Mouse (Mus musculus) MEL (cell line): ENCODE measurements around the gene Itpr1.

Experiments
- BHLHE40 ChIP-seq: IDR thresholded peaks from 2 replicates; pipeline ENCODE4 v1.6.1; 2012; ENCODE audit warnings: low read depth, mild to moderate bottlenecking, inconsistent platforms, low read length, improper control_type of control experiment, borderline replicate concordance
- CTCF ChIP-seq, 3 experiments: IDR thresholded peaks in 2 of 3; conservative IDR thresholded peaks in 1 of 3; 2 replicates each; pipeline ENCODE4 v1.5.1; 2011 to 2012; ENCODE audit warnings: low read length in 3 of 3, low read depth in 2 of 3, mild to moderate bottlenecking in 2 of 3, improper control_type of control experiment in 1 of 3, inconsistent platforms in 1 of 3, mixed read lengths in 1 of 3, moderate library complexity in 1 of 3; ENCODE audit not compliant: control insufficient read depth in 1 of 3, insufficient read depth in 1 of 3, poor library complexity in 1 of 3, severe bottlenecking in 1 of 3
- EP300 ChIP-seq, 2 experiments: IDR thresholded peaks; 2 replicates each; pipeline ENCODE4 v1.6.1; 2011; ENCODE audit warnings: improper control_type of control experiment in 2 of 2, low read length in 2 of 2, low read depth in 1 of 2, mild to moderate bottlenecking in 1 of 2
- MAFK ChIP-seq: IDR thresholded peaks from 2 replicates; pipeline ENCODE4 v1.6.1; 2011; ENCODE audit warnings: low read depth, mild to moderate bottlenecking, low read length, improper control_type of control experiment, borderline replicate concordance
- MYC ChIP-seq: IDR thresholded peaks from 2 replicates; pipeline ENCODE4 v1.6.1; 2011; ENCODE audit warnings: low read depth, mild to moderate bottlenecking, low read length, improper control_type of control experiment, moderate library complexity
- POLR2A ChIP-seq, 2 experiments: IDR thresholded peaks; 2 replicates each; pipeline ENCODE4 v1.6.1; 2011 to 2012; ENCODE audit warnings: low read length in 2 of 2, mild to moderate bottlenecking in 2 of 2, control low read depth in 1 of 2, improper control_type of control experiment in 1 of 2, low read depth in 1 of 2, moderate library complexity in 1 of 2; ENCODE audit not compliant: control insufficient read depth in 1 of 2, insufficient read depth in 1 of 2, poor library complexity in 1 of 2
- RAD21 ChIP-seq: IDR thresholded peaks from 2 replicates; pipeline ENCODE4 v1.6.1; 2011; ENCODE audit warnings: mild to moderate bottlenecking, low read depth, low read length, improper control_type of control experiment
- SIN3A ChIP-seq: IDR thresholded peaks from 2 replicates; pipeline ENCODE4 v1.6.1; 2012; ENCODE audit warnings: low read length, improper control_type of control experiment, inconsistent platforms
- ZNF384 ChIP-seq: IDR thresholded peaks from 2 replicates; pipeline ENCODE4 v1.6.1; 2012; ENCODE audit warnings: low read depth, mild to moderate bottlenecking, inconsistent platforms, low read length, improper control_type of control experiment

DNA sequence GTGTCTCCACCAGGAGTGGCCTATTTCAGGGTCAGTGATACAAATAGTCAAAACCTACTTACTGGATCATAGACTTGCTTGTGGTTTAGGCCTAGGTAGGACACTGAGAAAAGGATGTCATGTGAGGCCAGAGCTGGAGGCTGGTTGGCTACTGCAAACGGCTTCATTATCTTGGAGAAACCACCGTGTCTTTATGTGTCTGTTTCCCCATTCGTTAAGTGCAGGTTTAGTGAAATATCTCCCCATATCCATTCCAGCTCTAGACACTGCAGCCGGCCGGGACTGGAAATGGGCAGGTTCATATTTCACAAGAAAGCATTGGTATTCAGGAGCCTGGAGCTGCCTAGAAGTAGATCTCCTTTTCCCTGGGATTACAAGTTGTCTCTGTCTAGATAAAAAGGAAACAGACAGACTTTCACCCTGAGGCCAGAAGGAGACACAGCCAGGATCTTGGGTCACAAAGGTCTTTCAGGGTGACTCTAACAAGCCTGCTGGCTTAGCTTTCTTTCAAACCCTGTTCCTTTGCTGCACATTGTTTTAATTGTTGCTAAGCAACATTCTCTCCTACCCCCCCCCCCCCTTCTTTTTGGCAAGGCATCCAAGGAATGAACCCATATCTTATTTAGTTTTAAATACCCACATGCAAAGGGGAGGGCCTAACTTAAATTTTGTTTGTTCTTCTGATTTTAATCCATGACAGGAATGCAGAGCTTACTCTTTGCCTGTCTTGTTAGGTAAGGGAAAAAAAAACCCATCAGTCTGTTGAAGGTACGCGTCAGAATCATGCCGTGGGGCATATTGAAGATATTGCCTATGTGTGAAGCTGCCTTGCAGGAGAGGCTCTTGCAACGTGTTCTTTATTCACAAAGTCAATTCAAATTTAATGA is 36.4 kb downstream of the Itpr1 start:
- TF ChIP-seq CTCF (IDR thresholded peaks at IDR 0.05 in 2 of 3, conservative IDR thresholded peaks at IDR 0.05 in 1 of 3; ENCODE audit: control insufficient read depth in 1 of 3, insufficient read depth in 1 of 3, low read depth in 2 of 3, low read length in 3 of 3, poor library complexity in 1 of 3, severe bottlenecking in 1 of 3) (no peak), BHLHE40 (no peak), EP300 (IDR thresholded peaks at IDR 0.05; ENCODE audit: low read depth in 1 of 2, low read length in 2 of 2) (no peak; a peak in 1 of 4 replicates), POLR2A (IDR thresholded peaks at IDR 0.05; ENCODE audit: control insufficient read depth in 1 of 2, insufficient read depth in 1 of 2, low read depth in 1 of 2, low read length in 2 of 2, poor library complexity in 1 of 2) (no peak), MYC (no peak), RAD21 (no peak), SIN3A (no peak), MAFK (no peak), ZNF384 (no peak)
